Mouse (Mus musculus) kidney, adult 2 months (tissue): Measurements from ENCODE around the gene Spata21.
A peak's percentile ranks its signal among the peaks of the same experiment; 100 is the strongest.

Experiments
- CTCF ChIP-seq: fragments of 200-500 bp; conservative IDR thresholded peaks from 2 replicates; pipeline ENCODE4 v1.5.1; 2011; ENCODE audit warnings: low read depth, mild to moderate bottlenecking, control low read depth, low read length, moderate library complexity, mixed read lengths; ENCODE audit not compliant: insufficient read depth, insufficient read length
- POLR2A ChIP-seq: fragments of 200-500 bp; IDR thresholded peaks from one replicate; pipeline ENCODE4 v1.6.1; 2011; ENCODE audit warnings: low read depth, low read length, control low read depth

DNA sequence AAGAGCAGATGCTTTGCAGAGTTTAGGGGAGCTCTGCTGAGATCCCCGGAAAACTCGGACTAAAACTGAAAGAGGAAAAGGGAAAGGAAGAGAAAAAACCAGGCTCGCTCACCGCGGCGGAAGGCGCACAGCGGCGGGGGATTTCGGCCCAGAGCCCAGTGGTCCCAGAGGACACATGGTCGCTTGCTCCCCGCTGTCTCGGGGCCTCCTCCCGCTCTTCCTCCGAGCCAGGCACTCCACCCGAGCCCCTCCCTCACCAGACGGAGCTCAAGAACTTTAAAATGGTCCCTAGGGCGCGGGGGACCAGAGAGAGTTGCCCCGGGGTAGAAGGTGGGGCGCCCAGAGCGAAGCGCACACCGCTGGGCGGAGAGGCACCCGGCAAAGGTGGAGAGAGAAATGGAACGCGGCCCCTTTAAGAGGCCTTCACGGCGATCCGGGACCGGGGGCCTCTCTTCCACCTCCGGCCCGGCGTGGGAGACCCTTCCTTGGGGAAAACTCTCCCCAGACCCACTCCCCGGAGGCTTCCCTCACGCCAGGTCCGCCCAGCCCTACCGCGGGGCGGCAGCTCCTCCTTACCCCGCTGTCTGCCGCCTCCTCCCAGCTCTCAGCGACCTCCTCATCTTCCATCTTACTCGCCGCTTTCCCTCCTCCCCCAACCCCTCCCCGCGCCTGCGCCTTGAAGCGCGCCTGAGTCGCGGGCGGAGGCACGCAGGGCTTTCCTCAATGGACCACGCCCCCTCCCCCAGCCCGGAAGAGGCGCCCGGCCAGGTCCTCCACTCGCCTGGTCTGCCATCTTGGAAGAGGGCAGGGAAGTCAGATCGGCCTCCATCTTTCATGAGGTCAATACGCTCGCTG, 51.2 kb downstream of the Spata21 start, which contains the start of gene Szrd1:
- TF ChIP-seq CTCF (no peak), POLR2A (peak; percentile 82)
